Mouse (Mus musculus): ENCODE data around the gene Carm1.

Carm1 gene

GRCm38 (mm10) chr9:21546789-21547074 lies at the start of gene Carm1:
Gene Carm1 (plus strand): TSS chr9:21546894.
- no peak for TF ChIP-seq GATA4 (IDR thresholded peaks at IDR 0.05; ENCODE audit: insufficient replicate concordance, low read length)

- no peak for TF ChIP-seq GATA4 (IDR thresholded peaks at IDR 0.05; ENCODE audit: insufficient replicate concordance, low read length)
Measured at GRCm38 (mm10) chr9:21497050-21497542, 49.6 kb upstream of the Carm1 start.

- no peak for TF ChIP-seq GATA4 (IDR thresholded peaks at IDR 0.05; ENCODE audit: insufficient replicate concordance, low read length)
Measured at GRCm38 (mm10) chr9:21497664-21498063, 49.0 kb upstream of the Carm1 start.

GRCm38 (mm10) chr9:21498284-21498902 lies 48.3 kb upstream of the Carm1 start:
- no peak for TF ChIP-seq GATA4 (IDR thresholded peaks at IDR 0.05; ENCODE audit: insufficient replicate concordance, low read length)

- no peak for TF ChIP-seq GATA4 (IDR thresholded peaks at IDR 0.05; ENCODE audit: insufficient replicate concordance, low read length)
Measured at GRCm38 (mm10) chr9:21503352-21503751, 43.3 kb upstream of the Carm1 start.

DNA sequence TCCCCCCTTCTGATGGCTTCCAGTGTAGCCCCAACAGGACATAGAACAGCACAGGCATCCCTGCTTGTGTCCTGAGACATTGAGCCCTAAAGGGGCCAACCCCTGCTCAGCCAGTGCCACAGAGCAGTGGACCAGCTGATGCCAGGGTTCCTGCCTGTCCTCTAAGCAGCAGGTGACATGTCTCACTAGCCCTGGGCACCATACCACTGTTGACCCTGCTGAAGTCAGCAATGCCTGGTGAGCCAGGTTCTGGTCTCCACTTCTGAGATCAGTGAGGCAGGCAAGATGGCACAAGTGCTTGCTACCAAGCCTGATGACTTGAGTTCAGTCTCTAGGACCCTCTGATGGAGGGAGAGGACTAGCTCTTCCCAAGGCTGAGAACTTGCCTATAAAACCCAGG lies 40.9 kb upstream of the Carm1 start:
- TF ChIP-seq GATA4 (IDR thresholded peaks at IDR 0.05; ENCODE audit: insufficient replicate concordance, low read length): no peak

DNA sequence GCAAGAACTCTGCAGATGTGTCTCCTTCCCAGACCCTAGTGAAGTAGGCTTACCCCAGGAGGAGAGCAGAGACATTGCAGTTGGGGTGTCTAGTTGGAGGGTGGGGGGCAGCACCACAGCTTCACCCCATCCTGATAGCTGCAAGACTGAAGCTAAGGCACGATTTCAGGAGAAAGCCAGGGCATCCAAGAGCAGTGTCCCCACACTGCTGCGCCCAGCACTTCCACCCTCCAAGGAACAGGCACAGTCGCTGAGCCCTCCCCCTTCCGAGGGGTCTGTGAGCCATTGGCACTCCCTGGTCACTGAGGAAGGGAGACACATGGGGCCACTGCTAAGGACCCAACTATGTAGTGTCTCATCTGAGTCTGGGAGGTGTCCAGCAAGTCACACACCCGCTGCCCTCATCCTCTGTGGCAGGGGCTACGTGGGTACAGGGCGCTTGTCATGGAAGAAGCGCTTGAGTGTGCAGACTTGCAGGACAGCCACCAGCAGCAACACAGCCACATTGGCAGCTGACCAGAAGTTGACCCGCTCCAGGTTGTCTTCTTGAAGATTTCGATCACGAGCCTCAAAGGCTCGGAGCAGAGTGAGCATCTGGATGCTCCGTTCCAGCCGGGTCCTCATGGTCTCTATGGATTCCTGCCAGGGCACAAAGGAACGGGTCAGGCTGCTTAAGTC lies 38.8 kb upstream of the Carm1 start:
- no peak for TF ChIP-seq GATA4 (IDR thresholded peaks at IDR 0.05; ENCODE audit: insufficient replicate concordance, low read length)

DNA sequence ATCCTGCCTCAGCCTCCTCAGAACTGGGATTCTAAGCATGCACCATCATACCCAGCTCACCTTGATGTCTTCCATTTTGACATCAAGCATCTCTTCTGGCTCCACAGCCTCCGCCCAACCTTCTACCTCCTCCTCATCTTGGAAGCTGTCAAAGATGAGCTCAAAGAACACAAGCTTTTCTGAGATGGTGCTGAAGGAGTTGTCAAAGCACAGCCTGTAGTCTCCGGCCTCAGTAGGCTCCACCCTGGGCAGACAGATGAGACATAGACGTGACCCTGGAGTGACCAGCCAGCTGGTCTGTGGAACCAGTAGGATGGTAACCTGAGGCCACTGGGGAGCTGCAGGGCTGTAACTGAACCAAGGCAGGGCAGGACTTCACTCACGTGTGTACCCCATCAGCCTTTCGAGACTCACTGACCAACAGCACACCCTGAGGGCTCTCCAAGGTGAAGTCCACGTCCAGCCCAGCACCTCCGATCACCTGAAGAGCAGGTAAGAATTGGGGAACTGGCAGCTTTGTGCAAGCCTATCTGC lies 37.8 kb upstream of the Carm1 start:
- TF ChIP-seq GATA4 (IDR thresholded peaks at IDR 0.05; ENCODE audit: insufficient replicate concordance, low read length): no peak

DNA sequence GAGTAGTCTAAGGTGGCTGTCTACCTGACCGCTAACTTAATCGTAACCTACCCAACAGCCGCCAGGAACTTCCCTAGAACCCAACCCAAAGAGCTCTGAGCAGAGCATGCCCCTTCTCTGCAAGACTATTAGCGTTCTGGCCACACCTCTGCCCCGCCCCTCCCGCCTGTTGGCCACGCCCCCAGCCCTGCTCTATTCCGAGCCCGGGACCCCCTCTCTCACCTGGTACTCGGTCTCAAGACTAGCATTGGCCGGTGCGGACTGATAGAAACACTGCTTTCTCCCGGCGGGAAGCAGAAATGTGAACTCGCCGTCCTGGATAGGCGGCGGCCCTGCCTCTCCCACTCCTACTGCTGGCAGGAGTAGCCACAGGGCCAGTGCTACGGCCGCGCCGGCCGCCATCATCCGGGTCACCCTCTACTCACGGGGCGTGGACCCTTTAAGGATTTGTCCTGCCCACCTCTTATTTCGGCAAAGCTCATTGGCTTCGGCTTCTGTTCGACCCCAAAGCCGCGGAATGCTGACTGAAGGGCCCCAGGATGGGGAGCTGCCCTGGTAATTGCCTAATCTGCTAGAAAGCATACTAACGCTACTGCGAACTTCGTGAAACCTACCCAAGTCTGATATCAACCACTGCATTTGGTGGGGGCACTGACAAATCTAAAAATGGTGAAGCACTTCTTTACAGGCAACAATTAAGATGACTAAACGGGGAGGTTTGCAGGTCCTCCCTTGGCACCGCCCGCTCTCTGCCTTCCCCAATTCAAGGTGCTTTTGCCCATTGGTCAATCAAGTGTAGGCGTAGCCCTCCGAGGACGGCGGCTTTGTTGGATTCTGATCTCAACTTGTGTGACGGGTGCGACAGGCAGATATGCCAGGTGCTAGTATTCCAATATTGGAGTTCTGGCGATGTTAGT lies 36.7 kb upstream of the Carm1 start, which contains the start of gene Tmed1:
TSS of gene Tmed1 (minus strand) at position 481 of the 917 bp plus-strand sequence.
- TF ChIP-seq GATA4 (IDR thresholded peaks at IDR 0.05; ENCODE audit: insufficient replicate concordance, low read length): no peak

- no peak for TF ChIP-seq GATA4 (IDR thresholded peaks at IDR 0.05; ENCODE audit: insufficient replicate concordance, low read length)
Measured at GRCm38 (mm10) chr9:21510689-21511015, 36.0 kb upstream of the Carm1 start.

- TF ChIP-seq GATA4 (IDR thresholded peaks at IDR 0.05; ENCODE audit: insufficient replicate concordance, low read length): no peak
Measured at GRCm38 (mm10) chr9:21511052-21511451, 35.6 kb upstream of the Carm1 start.

DNA sequence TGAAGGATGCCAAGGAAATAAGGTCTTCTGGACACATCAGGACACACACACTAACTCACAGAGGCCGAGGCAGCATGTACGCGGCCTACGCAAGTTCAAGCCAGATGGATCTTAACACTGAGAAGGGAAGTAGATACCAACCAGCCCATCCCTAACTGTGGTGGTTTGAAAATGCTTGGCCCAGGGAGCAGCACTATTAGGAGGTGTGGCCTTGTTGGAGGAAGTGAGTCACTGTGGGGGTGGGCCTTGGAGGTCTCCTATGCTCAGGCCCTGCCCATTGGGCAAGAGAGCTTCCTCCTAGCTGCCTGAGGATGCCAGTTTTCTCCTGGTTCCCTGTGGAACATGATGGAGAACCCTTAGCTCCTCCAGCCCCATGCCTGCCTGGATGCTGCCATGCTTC lies 33.2 kb upstream of the Carm1 start:
- no peak for TF ChIP-seq GATA4 (IDR thresholded peaks at IDR 0.05; ENCODE audit: insufficient replicate concordance, low read length)

GRCm38 (mm10) chr9:21517947-21518495 lies 28.7 kb upstream of the Carm1 start:
- no peak for TF ChIP-seq GATA4 (IDR thresholded peaks at IDR 0.05; ENCODE audit: insufficient replicate concordance, low read length)

GRCm38 (mm10) chr9:21525142-21525936 lies 21.4 kb upstream of the Carm1 start:
- TF ChIP-seq GATA4 (IDR thresholded peaks at IDR 0.05; ENCODE audit: insufficient replicate concordance, low read length): no peak

Data from liver, adult (tissue).